Mouse (Mus musculus): ENCODE data around the gene Dsn1. TPM values are rescaled to one million over a fixed set of nuclear protein-coding genes. Genes with fewer than 3 reads are reported as not detected.

The Dsn1 gene
- total RNA-seq (2021), result 1 to 10 TPM; 5.9 to 7.1 TPM

DNA sequence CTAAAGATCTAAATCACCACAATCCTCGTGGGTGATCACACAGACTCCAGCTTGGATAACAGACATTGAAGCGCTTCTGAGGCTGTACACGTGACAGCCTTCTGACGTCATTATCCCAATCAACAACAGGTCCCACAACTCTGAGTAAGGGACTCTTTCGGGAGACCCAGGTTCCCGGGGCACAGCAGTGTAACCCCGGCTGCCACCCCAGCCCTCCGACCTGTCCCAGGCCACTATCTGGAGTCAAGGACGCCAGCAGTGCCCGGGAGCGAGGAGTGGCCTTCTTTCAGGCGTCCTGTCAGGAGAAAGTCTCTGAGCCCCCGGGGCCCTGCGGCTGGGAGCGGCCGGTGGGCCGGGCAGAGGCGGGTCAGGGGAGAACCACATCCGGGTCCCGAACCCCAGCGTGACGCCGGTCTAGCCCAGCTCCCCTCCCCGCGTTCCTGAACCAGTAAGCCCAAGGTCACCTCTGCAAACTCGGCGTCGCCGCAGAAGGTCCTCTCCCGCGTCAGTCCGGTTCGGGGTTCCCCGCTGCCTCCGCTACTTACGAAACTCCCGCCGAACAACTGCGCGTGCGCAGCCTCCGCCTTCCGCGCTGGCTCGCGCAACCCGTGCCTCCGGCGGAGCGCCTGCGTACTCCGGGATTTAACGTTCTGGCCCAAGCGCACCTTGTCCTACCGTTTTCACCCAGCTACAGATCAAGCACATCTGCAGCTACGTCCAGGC is at the start of gene Dsn1:
Gene Dsn1 (minus strand): TSS at position 644 of the 723 bp plus-strand sequence.
- intact Hi-C loops (cut with DNase I), result no loop called here

DNA sequence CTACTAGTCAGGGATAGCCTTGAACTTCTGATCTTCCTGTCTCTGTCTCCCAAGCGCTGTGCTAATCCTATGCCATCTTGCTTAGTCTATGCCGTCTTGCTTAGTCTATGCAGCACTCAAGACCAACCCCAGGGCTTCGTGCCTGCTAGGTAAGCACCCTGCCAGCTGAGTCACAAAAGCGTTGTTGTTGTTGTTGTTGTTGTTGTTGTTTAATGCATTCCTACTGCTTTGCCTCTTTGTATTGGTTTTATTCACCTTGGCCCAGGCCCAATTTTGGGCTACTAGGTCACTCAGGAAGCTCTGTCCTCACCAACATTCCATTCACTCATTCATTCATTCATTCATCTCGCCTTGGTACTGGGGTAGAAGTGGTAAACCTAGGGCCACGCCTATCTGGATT is 48.8 kb upstream of the Dsn1 start:
- intact Hi-C loops (cut with DNase I), result no loop called here
- DNase-seq (ENCODE audit: extremely low spot score in 1 of 2, low spot score in 2 of 2), result peak in 1 of 2 experiments; percentile 18

More for the DNA sequence above, at the start of gene Dsn1:
- DNase-seq (ENCODE audit: extremely low spot score in 1 of 2, low spot score in 2 of 2), result peak; percentile 82 to 92

DNA sequence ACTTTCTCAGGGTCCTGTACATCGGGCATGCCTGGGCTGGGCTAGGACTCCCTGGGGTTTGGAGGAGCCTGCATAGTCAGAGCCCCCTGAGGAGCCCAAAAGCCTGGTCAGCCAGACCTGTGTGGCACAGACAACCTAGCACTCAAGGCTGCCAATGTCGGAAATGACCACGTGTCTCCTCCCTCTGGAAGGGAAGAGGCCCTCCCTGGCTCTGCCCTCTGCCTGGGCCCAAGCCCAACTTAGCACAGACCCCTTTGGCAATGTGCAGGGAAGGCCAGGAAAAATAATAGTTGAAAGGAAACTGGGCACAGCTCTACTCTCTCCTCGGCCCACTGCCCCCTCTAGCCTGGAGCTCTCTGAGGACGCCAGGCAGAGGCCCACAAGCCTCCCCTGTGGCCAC is 47.9 kb upstream of the Dsn1 start:
- intact Hi-C loops (cut with DNase I), result no loop called here

DNA sequence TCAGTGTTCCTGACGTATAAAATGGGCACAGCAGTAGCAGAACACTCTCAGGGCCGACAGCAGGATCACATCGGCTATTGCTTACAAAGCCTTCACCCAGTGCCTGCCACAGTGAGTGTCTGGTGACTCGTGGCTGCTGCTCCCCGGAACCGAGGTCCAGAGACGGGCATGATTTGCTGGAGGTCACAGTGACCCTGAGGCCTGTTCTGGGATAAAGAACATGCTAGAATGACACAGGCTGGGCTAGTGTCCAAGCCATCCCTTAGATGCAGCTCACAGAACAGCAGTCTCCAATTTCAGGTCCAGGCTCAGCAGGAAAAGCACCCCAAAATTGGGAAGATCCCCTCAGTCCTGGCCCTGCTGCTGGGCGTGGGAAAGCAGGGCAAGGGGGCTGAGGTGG is 47.3 kb upstream of the Dsn1 start:
- intact Hi-C loops (cut with DNase I), result no loop called here
- no peak for DNase-seq (ENCODE audit: extremely low spot score in 1 of 2, low spot score in 2 of 2)

More for the DNA sequence above, 47.9 kb upstream of the Dsn1 start:
- DNase-seq (ENCODE audit: extremely low spot score in 1 of 2, low spot score in 2 of 2), result no peak

DNA sequence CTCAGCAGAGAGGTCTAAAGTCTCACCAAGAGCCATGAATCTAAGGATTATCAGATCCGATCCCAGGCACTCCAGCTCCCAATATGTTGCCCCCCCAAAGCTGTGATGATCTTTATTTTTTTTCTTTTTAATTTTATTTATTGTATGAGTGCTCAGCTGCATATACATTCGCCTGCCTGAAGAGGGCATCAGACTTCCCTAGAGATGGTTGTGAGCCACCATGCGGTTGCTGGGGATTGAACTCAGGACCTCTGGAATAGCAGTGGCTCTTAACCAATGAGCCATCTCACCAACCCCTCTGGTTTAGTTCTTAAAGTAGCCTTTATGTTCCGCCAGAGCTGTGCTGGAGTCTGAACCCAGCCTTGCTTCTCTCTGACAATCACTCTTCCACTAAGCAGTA is 46.8 kb upstream of the Dsn1 start:
- intact Hi-C loops (cut with DNase I), result no loop called here
- no peak for DNase-seq (ENCODE audit: extremely low spot score in 1 of 2, low spot score in 2 of 2)

DNA sequence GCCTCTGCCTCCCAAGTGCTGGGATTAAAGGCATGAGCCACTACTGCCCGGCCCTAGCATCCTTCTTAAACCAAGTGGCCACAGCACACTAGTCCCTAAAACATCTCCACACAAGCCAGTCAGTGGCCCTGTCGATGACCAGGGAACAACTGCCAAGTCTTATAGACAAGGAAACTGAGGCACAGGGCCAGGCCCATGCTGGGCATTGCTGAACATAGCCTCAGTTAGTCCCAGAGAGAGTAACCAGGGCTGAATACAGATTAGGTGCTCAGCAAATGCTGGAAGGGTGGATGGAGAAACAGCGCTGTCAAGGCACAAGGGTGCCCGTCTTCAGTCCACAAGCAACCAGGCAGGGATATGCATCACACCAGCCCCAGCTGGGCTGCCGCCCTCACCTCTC is 46.2 kb upstream of the Dsn1 start:
- intact Hi-C loops (cut with DNase I), result no loop called here

DNA sequence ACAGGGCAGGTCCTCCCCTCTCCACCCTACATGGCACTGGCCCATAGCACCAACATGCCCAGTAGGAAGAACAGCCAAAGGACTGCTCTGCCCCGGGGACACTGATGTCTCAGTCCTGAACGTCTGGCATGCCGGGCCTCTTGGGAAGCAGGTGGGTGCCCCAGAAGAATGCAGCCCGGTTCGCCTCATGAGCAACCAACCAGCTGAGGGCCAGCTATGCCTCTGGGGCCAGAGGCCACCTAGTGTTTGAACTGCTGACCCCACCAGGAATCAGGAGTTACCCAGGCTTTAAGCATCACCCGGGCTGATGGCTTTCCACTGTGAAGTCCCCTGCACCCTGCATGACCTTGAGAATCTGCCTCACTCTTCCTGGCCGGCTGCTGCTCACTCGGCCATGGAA is 45.5 kb upstream of the Dsn1 start:
- no peak for DNase-seq (ENCODE audit: extremely low spot score in 1 of 2, low spot score in 2 of 2)
- intact Hi-C loops (cut with DNase I), result no loop called here

More for the DNA sequence above, 46.2 kb upstream of the Dsn1 start:
- no peak for DNase-seq (ENCODE audit: extremely low spot score in 1 of 2, low spot score in 2 of 2)

DNA sequence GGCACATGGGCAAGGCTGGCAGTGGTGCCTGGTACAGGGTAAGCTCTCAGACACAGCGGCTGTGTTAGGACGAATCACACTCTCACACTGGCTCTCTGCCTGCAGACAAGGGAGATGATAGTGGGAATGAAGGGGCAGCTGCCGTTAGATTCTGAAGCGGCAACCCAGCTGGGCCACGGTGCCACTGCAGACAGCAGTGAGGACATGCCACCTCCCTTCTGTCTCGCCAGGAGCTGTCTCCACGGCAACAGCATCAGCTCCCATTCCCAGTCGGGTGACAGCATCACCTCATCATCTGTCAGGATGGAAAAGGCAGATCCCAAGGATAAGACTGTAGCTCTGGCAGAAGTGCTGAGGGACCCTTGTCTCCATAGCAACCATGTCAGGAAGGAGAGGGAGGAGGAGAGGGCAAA is 42.9 kb upstream of the Dsn1 start:
- intact Hi-C loops (cut with DNase I), result no loop called here
- DNase-seq (ENCODE audit: extremely low spot score in 1 of 2, low spot score in 2 of 2), result peak; percentile 71 to 77

DNA sequence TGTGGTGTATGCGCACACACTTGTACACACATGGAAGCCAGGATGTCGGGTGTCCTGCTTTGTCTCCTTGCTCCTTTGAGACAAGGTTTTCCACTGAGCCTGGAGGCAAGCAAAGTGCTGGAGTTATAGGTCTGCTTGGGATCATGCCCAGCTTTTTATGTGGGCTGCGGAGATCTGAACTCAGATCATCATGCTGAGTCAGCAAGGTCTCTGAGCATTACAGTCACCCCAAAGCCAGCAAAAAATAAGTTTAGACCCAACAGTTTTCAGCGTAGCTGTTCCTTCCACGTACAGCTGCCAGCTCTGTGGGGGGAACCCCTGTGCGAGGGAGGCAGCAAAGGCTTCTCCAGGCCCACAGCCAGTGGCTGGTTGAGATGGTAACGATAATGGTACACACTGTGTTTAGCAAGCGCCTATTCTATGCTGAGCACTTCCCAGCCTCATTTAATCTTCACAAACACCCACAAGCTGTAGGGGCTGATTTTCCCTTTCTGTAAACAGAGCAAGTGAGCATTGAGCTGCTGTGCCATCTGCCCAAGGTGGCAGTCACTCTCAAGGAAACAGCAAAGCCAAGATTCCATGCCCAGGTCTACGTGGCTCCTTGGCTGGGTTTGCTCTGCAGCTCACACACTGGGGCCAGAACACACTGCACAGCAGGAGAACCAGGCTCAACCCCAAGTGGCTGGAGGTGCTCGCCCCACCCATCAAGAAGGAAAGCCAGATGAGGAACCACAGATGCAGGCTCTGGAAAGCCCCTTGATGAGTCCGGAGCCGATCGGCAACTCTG is 41.6 kb upstream of the Dsn1 start:
- intact Hi-C loops (cut with DNase I), result no loop called here
- peak in 1 of 2 experiments; percentile 71 for DNase-seq (ENCODE audit: extremely low spot score in 1 of 2, low spot score in 2 of 2)

DNA sequence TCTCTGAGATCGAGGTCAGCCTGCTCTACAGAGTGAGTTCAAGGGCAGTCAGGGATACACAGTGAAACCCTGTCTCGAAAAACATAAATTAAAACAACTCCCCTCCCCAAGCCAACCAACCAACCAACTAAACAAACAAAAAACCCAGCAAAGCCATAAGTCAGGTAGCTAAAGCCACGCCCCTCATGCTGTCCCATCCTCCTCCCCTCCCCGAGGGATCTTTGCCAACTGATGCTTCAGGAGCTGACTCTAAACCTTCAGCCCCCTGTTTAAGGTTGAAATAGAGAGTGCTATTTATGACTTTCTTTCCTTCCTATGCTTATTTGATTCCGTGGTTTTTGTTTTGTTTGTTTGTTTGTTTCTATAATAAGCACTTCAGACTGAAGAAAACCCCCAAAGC is 40.0 kb upstream of the Dsn1 start:
- DNase-seq (ENCODE audit: extremely low spot score in 1 of 2, low spot score in 2 of 2), result no peak
- intact Hi-C loops (cut with DNase I), result no loop called here

DNA sequence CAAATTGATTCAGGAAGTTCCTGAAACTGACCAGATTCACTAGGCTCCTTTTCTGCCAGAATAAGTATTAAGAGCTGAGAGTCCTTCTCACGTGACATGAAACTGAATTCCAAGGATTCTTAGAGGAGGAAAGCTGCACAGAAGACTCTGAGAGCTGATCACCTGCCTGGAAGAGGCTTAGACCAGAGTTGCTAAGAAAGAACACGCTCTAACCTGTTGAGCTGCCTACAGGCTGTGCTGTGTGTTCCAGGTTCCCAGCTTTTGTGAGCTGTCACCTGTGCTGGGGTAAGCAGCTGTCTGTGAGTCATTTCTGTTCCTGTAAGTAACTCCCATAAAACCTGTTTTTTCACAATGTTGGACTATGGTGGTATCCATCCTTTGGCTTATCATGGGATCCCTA is 39.0 kb upstream of the Dsn1 start:
- no peak for DNase-seq (ENCODE audit: extremely low spot score in 1 of 2, low spot score in 2 of 2)
- intact Hi-C loops (cut with DNase I), result no loop called here

DNA sequence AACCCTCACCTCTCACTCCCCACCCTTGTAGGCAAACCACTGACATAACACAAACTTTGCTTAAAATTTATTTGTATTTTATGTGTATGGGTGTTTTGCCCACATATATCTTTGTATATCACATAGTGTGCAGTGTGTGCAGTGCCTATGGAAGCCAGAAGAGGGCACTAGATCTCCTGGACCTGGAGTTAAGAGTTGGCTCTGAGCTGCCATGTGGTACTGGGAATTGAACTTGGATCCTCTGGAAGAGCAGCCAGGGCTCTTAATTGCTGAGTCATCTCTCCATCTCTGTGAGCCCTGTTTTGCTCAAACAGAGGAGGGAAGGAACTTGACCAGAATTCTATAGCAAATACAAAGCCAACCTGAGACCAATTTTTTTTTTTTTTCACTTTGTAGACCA is 37.0 kb upstream of the Dsn1 start:
- intact Hi-C loops (cut with DNase I), result loop anchor here (5.0 kb wide), 1 partner anchor 33 kb away; the partner anchor contains the start of gene Soga1
- DNase-seq (ENCODE audit: extremely low spot score in 1 of 2, low spot score in 2 of 2), result no peak

DNA sequence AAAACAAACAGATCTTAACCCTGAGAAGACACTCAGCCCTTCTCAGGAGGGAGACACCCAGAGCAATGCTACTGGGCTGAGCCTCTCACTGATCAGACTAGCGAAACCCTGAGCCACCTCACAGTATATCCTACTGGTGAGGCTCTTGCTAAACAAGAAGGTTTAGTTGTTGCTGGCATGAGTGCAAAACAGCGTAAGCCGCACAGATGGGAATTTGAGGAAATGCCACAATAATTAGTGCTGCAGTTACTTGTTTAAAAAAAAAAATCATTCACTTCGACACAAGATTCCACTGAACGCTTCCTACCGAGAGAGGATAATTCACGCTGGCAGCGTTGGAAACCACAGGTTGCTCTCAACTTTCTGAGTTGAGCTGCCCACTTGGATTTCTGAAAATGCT is 36.6 kb upstream of the Dsn1 start:
- intact Hi-C loops (cut with DNase I), result loop anchor here (5.0 kb wide), 1 partner anchor 34 kb away; the partner anchor contains the start of gene Soga1
- no peak for DNase-seq (ENCODE audit: extremely low spot score in 1 of 2, low spot score in 2 of 2)

DNA sequence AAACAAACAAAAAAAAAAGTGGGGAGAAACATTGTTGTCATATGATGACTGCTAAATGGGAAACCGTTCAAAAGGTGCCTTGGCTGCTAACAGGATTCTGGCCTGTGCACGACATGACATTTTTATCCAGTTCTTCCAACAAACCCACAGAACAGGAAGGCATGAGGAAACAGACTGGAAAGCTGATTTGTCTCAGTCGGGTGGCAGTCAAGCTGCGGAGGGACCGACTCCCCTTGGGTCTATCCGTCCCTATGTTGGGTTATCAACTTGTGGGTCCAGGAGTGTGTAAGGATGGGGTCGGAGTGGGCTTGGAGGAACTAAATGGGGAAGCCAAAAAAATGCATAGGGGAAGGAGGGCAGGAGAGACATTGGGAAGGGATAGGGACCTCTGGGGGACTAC is 34.5 kb upstream of the Dsn1 start:
- no peak for DNase-seq (ENCODE audit: extremely low spot score in 1 of 2, low spot score in 2 of 2)
- intact Hi-C loops (cut with DNase I), result loop anchor here (5.0 kb wide), 1 partner anchor 36 kb away; the partner anchor contains the start of gene Soga1

DNA sequence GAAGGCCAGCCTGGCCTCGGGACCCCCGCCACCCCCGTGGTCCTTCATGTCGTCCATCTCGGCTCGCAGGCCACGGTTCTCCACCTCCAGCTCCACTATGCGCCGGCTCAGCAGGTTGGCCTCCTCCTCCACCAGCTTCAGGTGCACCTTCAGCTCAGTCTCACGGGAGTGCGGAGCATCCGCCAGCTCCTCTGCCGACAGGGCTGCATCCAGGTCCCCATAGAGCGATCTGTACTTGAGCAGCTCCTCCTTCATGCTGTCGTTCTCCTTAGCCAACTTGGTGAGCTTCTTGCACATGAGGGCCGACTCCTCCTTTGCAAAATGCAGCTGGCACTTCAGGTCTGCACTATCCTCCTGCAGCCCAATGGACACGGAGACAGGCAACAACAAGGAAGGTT is 33.7 kb upstream of the Dsn1 start:
- intact Hi-C loops (cut with DNase I), result loop anchor here (5.0 kb wide), 1 partner anchor 37 kb away; the partner anchor contains the start of gene Soga1
- DNase-seq (ENCODE audit: extremely low spot score in 1 of 2, low spot score in 2 of 2), result no peak

DNA sequence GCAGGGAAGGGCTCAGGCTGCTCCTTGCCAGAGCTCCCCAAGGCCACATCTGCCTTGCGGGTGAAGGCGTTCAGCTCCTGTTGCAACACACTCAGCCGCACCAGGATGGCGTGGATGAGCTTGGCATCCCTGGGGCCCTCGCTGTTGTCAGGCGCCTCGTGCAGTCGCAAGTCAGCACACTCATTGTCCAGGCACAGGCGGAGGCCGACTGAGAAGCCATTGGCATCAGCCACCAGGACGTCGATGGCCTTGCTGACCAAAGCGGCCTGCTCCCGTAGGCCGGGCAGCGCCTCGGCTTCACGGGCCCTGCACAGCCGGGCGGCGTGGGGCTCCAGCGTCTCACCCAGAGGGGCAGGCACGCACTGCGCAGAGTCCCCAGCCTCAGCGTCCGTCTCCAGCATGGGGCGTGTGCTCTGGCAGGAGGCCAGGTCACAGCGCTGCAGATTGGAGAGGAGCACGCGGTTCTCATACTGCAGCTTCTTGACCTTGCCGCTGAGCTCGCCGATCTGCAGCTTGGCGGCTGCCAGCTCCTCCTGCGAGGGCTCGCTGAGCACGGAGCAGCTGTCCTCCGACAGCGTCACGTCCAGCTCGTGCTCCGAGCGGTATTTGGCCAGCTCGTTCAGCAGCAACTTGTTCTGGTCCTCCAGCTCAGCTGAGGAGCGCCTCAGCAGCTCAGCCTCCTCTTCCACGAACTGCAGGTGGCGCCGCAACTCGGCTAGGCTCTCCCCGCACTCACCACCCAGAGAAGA is 33.1 kb upstream of the Dsn1 start:
- DNase-seq (ENCODE audit: extremely low spot score in 1 of 2, low spot score in 2 of 2), result peak in 1 of 2 experiments; percentile 51
- intact Hi-C loops (cut with DNase I), result loop anchor here (5.0 kb wide), 1 partner anchor 37 kb away; the partner anchor contains the start of gene Soga1

DNA sequence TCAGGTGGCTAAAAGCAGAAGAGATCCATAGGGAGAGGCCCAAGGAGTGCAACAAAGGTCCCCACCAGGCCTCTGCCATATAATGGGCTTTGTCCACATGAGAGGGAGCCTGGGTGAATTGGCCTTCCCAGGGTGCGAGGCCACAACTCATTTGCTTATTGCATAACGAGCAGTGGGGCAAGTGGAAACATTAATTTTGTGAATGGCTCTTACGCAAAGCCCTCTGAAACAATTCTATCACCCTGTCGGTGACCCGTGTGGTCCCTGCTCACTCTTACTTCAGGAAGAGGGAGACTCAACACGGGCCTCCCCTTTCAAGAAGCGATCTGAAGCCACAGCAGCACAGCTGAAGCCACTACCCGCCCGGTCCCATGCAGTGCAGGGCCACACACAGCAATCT is 30.3 kb upstream of the Dsn1 start:
- intact Hi-C loops (cut with DNase I), result no loop called here
- DNase-seq (ENCODE audit: extremely low spot score in 1 of 2, low spot score in 2 of 2), result no peak

DNA sequence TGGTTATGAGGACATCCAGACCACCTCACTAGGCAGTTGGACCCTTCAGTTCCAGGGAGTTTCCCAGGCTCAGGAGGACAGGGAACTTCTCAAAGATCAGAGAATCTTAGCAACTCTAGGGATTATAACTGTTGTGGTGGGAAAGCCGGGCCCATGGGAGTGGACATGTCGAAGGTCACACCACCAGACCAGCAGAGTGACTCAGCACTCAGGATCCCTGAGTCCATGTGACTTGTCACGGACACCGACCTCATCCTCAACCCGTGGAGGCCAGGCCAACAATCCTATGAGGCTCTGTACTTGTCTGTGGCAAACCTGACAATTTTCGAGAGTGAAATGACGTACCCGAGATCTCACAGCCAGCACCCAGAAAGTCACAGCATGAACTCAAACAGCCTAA is 29.4 kb upstream of the Dsn1 start:
- no peak for DNase-seq (ENCODE audit: extremely low spot score in 1 of 2, low spot score in 2 of 2)
- intact Hi-C loops (cut with DNase I), result no loop called here

DNA sequence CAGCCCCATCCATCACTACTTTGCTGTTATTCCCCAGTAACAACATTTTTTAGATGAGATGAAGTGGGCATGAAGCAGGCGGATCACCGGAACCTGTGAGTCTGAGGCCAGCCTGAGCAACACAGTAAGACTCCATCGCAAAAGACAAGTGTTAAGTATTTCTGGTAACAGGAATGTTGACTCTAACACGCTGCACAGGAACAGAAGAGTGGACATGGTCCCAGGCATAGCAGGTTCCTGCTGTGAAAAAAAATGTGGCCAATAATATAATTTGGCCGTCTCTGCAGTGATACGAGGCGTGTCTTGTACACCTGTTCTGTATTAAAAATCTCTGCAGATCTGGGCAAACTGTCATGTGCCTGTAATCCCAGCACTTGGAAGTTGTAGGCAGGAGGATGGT is 28.4 kb upstream of the Dsn1 start:
- intact Hi-C loops (cut with DNase I), result no loop called here
- DNase-seq (ENCODE audit: extremely low spot score in 1 of 2, low spot score in 2 of 2), result no peak
